Mouse (Mus musculus): ENCODE measurements around the gene Tbl3.
"Not testable (repeated sequence)": the region's sequence is repeated elsewhere in the genome, so short reads cannot be mapped to it uniquely, and the experiment has no call there.

Gene Tbl3

GRCm38 (mm10) chr17:24696011-24696697 is 11.3 kb downstream of the Tbl3 start, which contains the start of the genes Gfer and Noxo1:
TSS of gene Gfer (minus strand) at chr17:24696156.
TSS of gene Noxo1 (plus strand) at chr17:24696234.
- DNase-seq (ENCODE audit: low spot score in 2 of 2): peak; percentile 44 to 69

- peak in 1 of 2 experiments; percentile 9 for DNase-seq (ENCODE audit: low spot score in 2 of 2)
Measured at GRCm38 (mm10) chr17:24695326-24696010, 12.0 kb downstream of the Tbl3 start.

GRCm38 (mm10) chr17:24692385-24692784 is 15.1 kb downstream of the Tbl3 start:
- DNase-seq (ENCODE audit: low spot score in 2 of 2): no peak

GRCm38 (mm10) chr17:24689251-24690081 is 18.0 kb downstream of the Tbl3 start, which contains the start of gene Syngr3:
TSS of gene Syngr3 (minus strand) at chr17:24689955.
- DNase-seq (ENCODE audit: low spot score in 2 of 2): peak in 1 of 2 experiments; percentile 52

GRCm38 (mm10) chr17:24687599-24687998 is 19.9 kb downstream of the Tbl3 start:
- no peak for DNase-seq (ENCODE audit: low spot score in 2 of 2)

- no peak for DNase-seq (ENCODE audit: low spot score in 2 of 2)
Measured at GRCm38 (mm10) chr17:24687146-24687595, 20.3 kb downstream of the Tbl3 start.

- no peak for DNase-seq (ENCODE audit: low spot score in 2 of 2)
Measured at GRCm38 (mm10) chr17:24686514-24686913, 20.9 kb downstream of the Tbl3 start.

- DNase-seq (ENCODE audit: low spot score in 2 of 2): no peak
Measured at GRCm38 (mm10) chr17:24677500-24678080, 29.9 kb downstream of the Tbl3 start.

- DNase-seq (ENCODE audit: low spot score in 2 of 2): no peak
Measured at GRCm38 (mm10) chr17:24676877-24677276, 30.6 kb downstream of the Tbl3 start.

GRCm38 (mm10) chr17:24676187-24676586 is 31.3 kb downstream of the Tbl3 start:
- no peak for DNase-seq (ENCODE audit: low spot score in 2 of 2)

- DNase-seq (ENCODE audit: low spot score in 2 of 2): no peak
Measured at GRCm38 (mm10) chr17:24674277-24674676, 33.2 kb downstream of the Tbl3 start.

- DNase-seq (ENCODE audit: low spot score in 2 of 2): no peak
Measured at GRCm38 (mm10) chr17:24672141-24672540, 35.3 kb downstream of the Tbl3 start.

- no peak for DNase-seq (ENCODE audit: low spot score in 2 of 2)
Measured at GRCm38 (mm10) chr17:24671346-24671745, 36.1 kb downstream of the Tbl3 start.

GRCm38 (mm10) chr17:24670246-24670844 is 37.1 kb downstream of the Tbl3 start:
- DNase-seq (ENCODE audit: low spot score in 2 of 2): no peak

- DNase-seq (ENCODE audit: low spot score in 2 of 2): peak; percentile 85 to 89
Measured at GRCm38 (mm10) chr17:24669545-24670245, 37.8 kb downstream of the Tbl3 start, which contains the start of gene Zfp598. TSS of gene Zfp598 (plus strand) at chr17:24669687.

- not testable (repeated sequence) for DNase-seq (ENCODE audit: low spot score in 2 of 2)
Measured at GRCm38 (mm10) chr17:24669214-24669544, 38.3 kb downstream of the Tbl3 start.

GRCm38 (mm10) chr17:24667416-24667815 is 40.0 kb downstream of the Tbl3 start:
- no peak for DNase-seq (ENCODE audit: low spot score in 2 of 2)

GRCm38 (mm10) chr17:24667011-24667410 is 40.4 kb downstream of the Tbl3 start:
- DNase-seq (ENCODE audit: low spot score in 2 of 2): not testable (repeated sequence)

GRCm38 (mm10) chr17:24658017-24658758 is 49.3 kb downstream of the Tbl3 start, which contains the start of gene Npw:
TSS of gene Npw (minus strand) at chr17:24658457.
- DNase-seq (ENCODE audit: low spot score in 2 of 2): no peak

GRCm38 (mm10) chr17:24654969-24655368 is 52.5 kb downstream of the Tbl3 start:
- no peak for DNase-seq (ENCODE audit: low spot score in 2 of 2)
